Mouse (Mus musculus) forebrain, embryonic 12.5 days (tissue): ENCODE measurements at regions not wholly inside any gene's neighbourhood (a gene's known extent, or its start where the extent isn't known, plus 50 kb on each side); places are given as distances from the start of the nearest gene placed in this dataset.

Source experiments
- ATAC-seq: fragments of 200-750 bp; cut with Nextera tagmentation; 2 replicates; pipeline ENCODE4 v1.8.0; 2017; ENCODE audit warnings: moderate TSS enrichment; ENCODE audit not compliant: low FRiP score
- H3K27ac ChIP-seq: fragments of 300-500 bp; sonication (generic); 2 replicates; pipeline ENCODE4 v1.5.1; 2016; ENCODE audit warnings: mild to moderate bottlenecking
- H3K27me3 ChIP-seq: fragments of 300-500 bp; sonication (generic); 2 replicates; pipeline ENCODE4 v1.6.1; 2016; ENCODE audit warnings: mild to moderate bottlenecking
- H3K36me3 ChIP-seq: fragments of 300-500 bp; sonication (generic); replicated peaks from 2 replicates; pipeline ENCODE4 v1.6.1; 2016; ENCODE audit warnings: mild to moderate bottlenecking
- H3K4me1 ChIP-seq: fragments of 300-500 bp; sonication (generic); 2 replicates; pipeline ENCODE4 v1.6.1; 2016
- H3K4me2 ChIP-seq: fragments of 300-500 bp; sonication (generic); 2 replicates; pipeline ENCODE4 v1.6.1; 2016; ENCODE audit warnings: mild to moderate bottlenecking, moderate library complexity
- H3K4me3 ChIP-seq: fragments of 300-500 bp; sonication (generic); replicated peaks from 2 replicates; pipeline ENCODE4 v1.5.1; 2016; ENCODE audit warnings: mild to moderate bottlenecking
- H3K9ac ChIP-seq: fragments of 300-500 bp; sonication (generic); 2 replicates; pipeline ENCODE4 v1.6.1; 2016; ENCODE audit warnings: mild to moderate bottlenecking
- H3K9me3 ChIP-seq: fragments of 300-500 bp; sonication (generic); 2 replicates; pipeline ENCODE4 v1.6.1; 2016
- WGBS: fragments of 180-500 bp; shearing (Covaris S2); methylation state at CpG from one replicate; pipeline ENCODE4 v1.1.7; 2016; 5-methylcytosine and 5-hydroxymethylcytosine counted together

- Histone ChIP-seq H3K27ac (no peak overlapping the region), H3K4me3 (no peak overlapping the region), H3K36me3 (no peaks in the 10 kb centered on the region), H3K9ac (no peak overlapping the region), H3K27me3 (no peaks in the 10 kb centered on the region), H3K4me2 (no peak overlapping the region), H3K4me1 (peaks cover 13% of the 10 kb centered on the region), H3K9me3 (no peaks in the 10 kb centered on the region)
- no peak for ATAC-seq
- 53% methylated on average over 11 of the region's 11 CpGs for WGBS
These were observed 338.0 kb downstream of the Hs3st1 start for GRCm38 (mm10) chr5:39417121-39417844.

- no peaks in the 10 kb centered on the region for H3K27me3 ChIP-seq
- peaks cover 13% of the 10 kb centered on the region for H3K4me1 ChIP-seq
- H3K4me2 ChIP-seq: no peak overlapping the region
- H3K9me3 ChIP-seq: no peaks in the 10 kb centered on the region
- WGBS: 46% methylated on average over 2 of the region's 2 CpGs
- H3K27ac ChIP-seq: no peak overlapping the region
- H3K9ac ChIP-seq: no peak overlapping the region
- no peak overlapping the region for H3K4me3 ChIP-seq
- no peak for ATAC-seq
- H3K36me3 ChIP-seq: no peaks in the 10 kb centered on the region
These were observed 338.7 kb downstream of the Hs3st1 start for GRCm38 (mm10) chr5:39416597-39417023.

- 53% methylated on average over 5 of the region's 5 CpGs for WGBS
- H3K27ac ChIP-seq: no peak overlapping the region
These were observed 342.5 kb downstream of the Hs3st1 start for GRCm38 (mm10) chr5:39412756-39413155.

GRCm38 (mm10) chr5:39390391-39390987 lies 364.8 kb downstream of the Hs3st1 start:
- Histone ChIP-seq H3K4me2 (no peak overlapping the region), H3K36me3 (no peaks in the 10 kb centered on the region), H3K27ac (no peak overlapping the region), H3K9me3 (no peaks in the 10 kb centered on the region), H3K4me3 (no peak overlapping the region), H3K4me1 (no peaks in the 10 kb centered on the region), H3K9ac (no peak overlapping the region), H3K27me3 (no peaks in the 10 kb centered on the region)
- no peak for ATAC-seq

More at GRCm38 (mm10) chr5:39412756-39413155, 342.5 kb downstream of the Hs3st1 start:
- Histone ChIP-seq H3K9me3 (no peaks in the 10 kb centered on the region), H3K36me3 (no peaks in the 10 kb centered on the region), H3K4me3 (no peak overlapping the region), H3K4me2 (no peak overlapping the region), H3K27me3 (no peaks in the 10 kb centered on the region), H3K4me1 (peaks cover 12% of the 10 kb centered on the region), H3K9ac (no peak overlapping the region)
- ATAC-seq: no peak

GRCm38 (mm10) chr5:39384410-39384809 lies 370.9 kb downstream of the Hs3st1 start:
- 78% methylated on average over 2 of the region's 2 CpGs for WGBS
- Histone ChIP-seq H3K27me3 (no peaks in the 10 kb centered on the region), H3K4me3 (no peak overlapping the region), H3K9me3 (no peaks in the 10 kb centered on the region), H3K27ac (no peak overlapping the region), H3K4me2 (no peak overlapping the region), H3K4me1 (no peaks in the 10 kb centered on the region), H3K36me3 (no peaks in the 10 kb centered on the region), H3K9ac (no peak overlapping the region)
- no peak for ATAC-seq

- Histone ChIP-seq H3K27me3 (no peaks in the 10 kb centered on the region), H3K27ac (no peak overlapping the region), H3K4me3 (no peak overlapping the region), H3K4me2 (no peak overlapping the region), H3K9ac (no peak overlapping the region), H3K9me3 (no peaks in the 10 kb centered on the region), H3K36me3 (no peaks in the 10 kb centered on the region), H3K4me1 (no peaks in the 10 kb centered on the region)
- ATAC-seq: no peak
- 90% methylated on average over 3 of the region's 3 CpGs for WGBS
These were observed 381.1 kb downstream of the Hs3st1 start for GRCm38 (mm10) chr5:39374199-39374598.

- H3K27me3 ChIP-seq: no peaks in the 10 kb centered on the region
These were observed 406.6 kb downstream of the Hs3st1 start for GRCm38 (mm10) chr5:39348680-39349079.

GRCm38 (mm10) chr5:39347019-39347418 lies 408.3 kb downstream of the Hs3st1 start:
- Histone ChIP-seq H3K4me2 (no peak overlapping the region), H3K9ac (no peak overlapping the region), H3K36me3 (no peaks in the 10 kb centered on the region), H3K4me3 (no peak overlapping the region), H3K9me3 (no peaks in the 10 kb centered on the region), H3K4me1 (no peaks in the 10 kb centered on the region; the same call in 1 of the 2 replicates), H3K27ac (no peak overlapping the region), H3K27me3 (no peaks in the 10 kb centered on the region)
- no peak for ATAC-seq
- WGBS: 35% methylated on average over 3 of the region's 3 CpGs

More at GRCm38 (mm10) chr5:39348680-39349079, 406.6 kb downstream of the Hs3st1 start:
- WGBS: 87% methylated on average over 3 of the region's 3 CpGs
- H3K4me1 ChIP-seq: no peaks in the 10 kb centered on the region; the same call in 1 of the 2 replicates
- no peaks in the 10 kb centered on the region for H3K9me3 ChIP-seq
- H3K4me3 ChIP-seq: no peak overlapping the region
- H3K27ac ChIP-seq: no peak overlapping the region
- H3K4me2 ChIP-seq: no peak overlapping the region
- H3K36me3 ChIP-seq: no peaks in the 10 kb centered on the region
- no peak for ATAC-seq
- H3K9ac ChIP-seq: no peak overlapping the region

- 84% methylated on average over 1 of the region's 1 CpGs for WGBS
These were observed 417.4 kb downstream of the Hs3st1 start for GRCm38 (mm10) chr5:39337917-39338316.

GRCm38 (mm10) chr5:39336484-39336985 lies 418.7 kb downstream of the Hs3st1 start:
- ATAC-seq: no peak
- Histone ChIP-seq H3K27me3 (no peaks in the 10 kb centered on the region), H3K4me3 (no peak overlapping the region), H3K9ac (no peak overlapping the region), H3K27ac (no peak overlapping the region), H3K9me3 (no peaks in the 10 kb centered on the region), H3K4me1 (no peaks in the 10 kb centered on the region), H3K4me2 (no peak overlapping the region), H3K36me3 (no peaks in the 10 kb centered on the region)
- 91% methylated on average over 2 of the region's 2 CpGs for WGBS

More at GRCm38 (mm10) chr5:39337917-39338316, 417.4 kb downstream of the Hs3st1 start:
- Histone ChIP-seq H3K4me2 (no peak overlapping the region), H3K27me3 (no peaks in the 10 kb centered on the region), H3K4me1 (no peaks in the 10 kb centered on the region), H3K9ac (no peak overlapping the region), H3K27ac (no peak overlapping the region), H3K36me3 (no peaks in the 10 kb centered on the region), H3K4me3 (no peak overlapping the region), H3K9me3 (no peaks in the 10 kb centered on the region)
- no peak for ATAC-seq

GRCm38 (mm10) chr5:39335321-39335720 lies 420.0 kb downstream of the Hs3st1 start:
- ATAC-seq: no peak
- no peak overlapping the region for H3K4me2 ChIP-seq

GRCm38 (mm10) chr5:39334241-39334640 lies 421.0 kb downstream of the Hs3st1 start:
- WGBS: 87% methylated on average over 1 of the region's 1 CpGs
- H3K27ac ChIP-seq: no peak overlapping the region
- no peaks in the 10 kb centered on the region for H3K4me1 ChIP-seq
- no peaks in the 10 kb centered on the region for H3K27me3 ChIP-seq
- no peak for ATAC-seq
- H3K9ac ChIP-seq: no peak overlapping the region
- no peaks in the 10 kb centered on the region for H3K9me3 ChIP-seq
- no peak overlapping the region for H3K4me3 ChIP-seq
- no peaks in the 10 kb centered on the region for H3K36me3 ChIP-seq
- no peak overlapping the region for H3K4me2 ChIP-seq

More at GRCm38 (mm10) chr5:39335321-39335720, 420.0 kb downstream of the Hs3st1 start:
- H3K36me3 ChIP-seq: no peaks in the 10 kb centered on the region
- 81% methylated on average over 2 of the region's 2 CpGs for WGBS
- H3K9me3 ChIP-seq: no peaks in the 10 kb centered on the region
- H3K4me3 ChIP-seq: no peak overlapping the region
- H3K27ac ChIP-seq: no peak overlapping the region
- H3K27me3 ChIP-seq: no peaks in the 10 kb centered on the region
- H3K4me1 ChIP-seq: no peaks in the 10 kb centered on the region
- H3K9ac ChIP-seq: no peak overlapping the region

GRCm38 (mm10) chr5:39325399-39325798 lies 429.9 kb downstream of the Hs3st1 start:
- WGBS: 75% methylated on average over 2 of the region's 2 CpGs
- H3K4me3 ChIP-seq: no peak overlapping the region
- no peak overlapping the region for H3K4me2 ChIP-seq
- no peaks in the 10 kb centered on the region for H3K27me3 ChIP-seq
- no peaks in the 10 kb centered on the region for H3K36me3 ChIP-seq
- ATAC-seq: no peak
- no peaks in the 10 kb centered on the region for H3K9me3 ChIP-seq
- no peak overlapping the region for H3K27ac ChIP-seq
- no peak overlapping the region for H3K9ac ChIP-seq
- H3K4me1 ChIP-seq: no peaks in the 10 kb centered on the region
